Mouse (Mus musculus): ENCODE measurements around the gene Cpsf3.

The Cpsf3 gene

DNA sequence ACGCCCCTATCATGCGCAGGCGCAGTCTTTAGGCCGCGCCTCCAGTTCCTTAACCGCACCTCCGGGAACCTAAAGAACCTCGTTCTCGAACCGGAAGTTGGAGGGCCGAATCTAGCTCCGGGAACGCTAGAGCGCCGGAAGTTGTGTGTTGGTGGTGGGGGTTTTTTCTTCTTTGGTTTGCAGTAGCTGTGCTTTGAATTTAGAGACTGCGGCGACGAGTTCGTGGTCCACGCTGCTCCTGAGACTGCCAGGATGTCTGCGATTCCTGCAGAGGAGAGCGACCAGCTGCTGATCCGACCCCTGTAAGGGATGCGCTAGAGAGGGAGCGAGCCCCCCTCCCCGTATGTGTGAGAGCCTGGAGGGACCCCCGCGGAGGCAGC is 1.0 kb downstream of the Cpsf3 start, which contains the start of gene Itgb1bp1:
Gene Itgb1bp1, minus strand, starts transcription at position 42 of the 380 bp plus-strand sequence.
- H3K4me3 ChIP-seq (replicated peaks; ENCODE audit: low read length), result peak within 1 kb of the TSS; percentile 97
- TF ChIP-seq NANOG (IDR thresholded peaks at IDR 0.05; ENCODE audit: borderline replicate concordance, low read length), result no peak
- no peak for TF ChIP-seq POU5F1 (IDR thresholded peaks at IDR 0.05; ENCODE audit: borderline replicate concordance, low read length)
- TF ChIP-seq CTCF (conservative IDR thresholded peaks at IDR 0.05; ENCODE audit: low read length), result no peak
- H3K9me3 ChIP-seq (ENCODE audit: low read length), result no peaks in the 10 kb centered on the region
- H3K4me1 ChIP-seq (replicated peaks; ENCODE audit: low read depth, low read length), result peaks cover 46% of the 10 kb centered on the region
- H3K27me3 ChIP-seq (ENCODE audit: insufficient read depth, low read length), result no peaks in the 10 kb centered on the region
- H3K36me3 ChIP-seq (ENCODE audit: insufficient read depth, low read length), result peaks cover 30% of the 10 kb centered on the region

GRCm38 (mm10) chr12:21286712-21287650 is 1.8 kb downstream of the Cpsf3 start:
- no peaks in the 10 kb centered on the region for H3K27me3 ChIP-seq (ENCODE audit: insufficient read depth, low read length)
- TF ChIP-seq CTCF (conservative IDR thresholded peaks at IDR 0.05; ENCODE audit: low read length), result no peak
- TF ChIP-seq POU5F1 (IDR thresholded peaks at IDR 0.05; ENCODE audit: borderline replicate concordance, low read length), result no peak
- TF ChIP-seq NANOG (IDR thresholded peaks at IDR 0.05; ENCODE audit: borderline replicate concordance, low read length), result no peak
- no peaks in the 10 kb centered on the region for H3K9me3 ChIP-seq (ENCODE audit: low read length)
- peaks cover 46% of the 10 kb centered on the region for H3K4me1 ChIP-seq (replicated peaks; ENCODE audit: low read depth, low read length)
- peaks cover 38% of the 10 kb centered on the region for H3K36me3 ChIP-seq (ENCODE audit: insufficient read depth, low read length)
- peak overlapping the region; percentile 97 for H3K4me3 ChIP-seq (replicated peaks; ENCODE audit: low read length)

- Histone ChIP-seq H3K36me3 (ENCODE audit: insufficient read depth, low read length) (peaks cover 56% of the 10 kb centered on the region), H3K4me1 (replicated peaks; ENCODE audit: low read depth, low read length) (peaks cover 46% of the 10 kb centered on the region), H3K27me3 (ENCODE audit: insufficient read depth, low read length) (no peaks in the 10 kb centered on the region), H3K4me3 (replicated peaks; ENCODE audit: low read length) (no peak overlapping the region), H3K9me3 (ENCODE audit: low read length) (no peaks in the 10 kb centered on the region)
- TF ChIP-seq NANOG (IDR thresholded peaks at IDR 0.05; ENCODE audit: borderline replicate concordance, low read length) (no peak), CTCF (conservative IDR thresholded peaks at IDR 0.05; ENCODE audit: low read length) (no peak), POU5F1 (IDR thresholded peaks at IDR 0.05; ENCODE audit: borderline replicate concordance, low read length) (no peak)
Measured at GRCm38 (mm10) chr12:21288716-21289395, 3.7 kb downstream of the Cpsf3 start.

GRCm38 (mm10) chr12:21289651-21290050 is 4.5 kb downstream of the Cpsf3 start:
- TF ChIP-seq CTCF (conservative IDR thresholded peaks at IDR 0.05; ENCODE audit: low read length), result no peak
- 0 out of 2 replicates have a peak, but pooled peaks have one; percentile 5 for TF ChIP-seq NANOG (IDR thresholded peaks at IDR 0.05; ENCODE audit: borderline replicate concordance, low read length)
- no peak for TF ChIP-seq POU5F1 (IDR thresholded peaks at IDR 0.05; ENCODE audit: borderline replicate concordance, low read length)
- no peaks in the 10 kb centered on the region for H3K9me3 ChIP-seq (ENCODE audit: low read length)
- no peaks in the 10 kb centered on the region for H3K27me3 ChIP-seq (ENCODE audit: insufficient read depth, low read length)
- peaks cover 64% of the 10 kb centered on the region for H3K36me3 ChIP-seq (ENCODE audit: insufficient read depth, low read length)
- no peak overlapping the region for H3K4me3 ChIP-seq (replicated peaks; ENCODE audit: low read length)
- peaks cover 46% of the 10 kb centered on the region for H3K4me1 ChIP-seq (replicated peaks; ENCODE audit: low read depth, low read length)

DNA sequence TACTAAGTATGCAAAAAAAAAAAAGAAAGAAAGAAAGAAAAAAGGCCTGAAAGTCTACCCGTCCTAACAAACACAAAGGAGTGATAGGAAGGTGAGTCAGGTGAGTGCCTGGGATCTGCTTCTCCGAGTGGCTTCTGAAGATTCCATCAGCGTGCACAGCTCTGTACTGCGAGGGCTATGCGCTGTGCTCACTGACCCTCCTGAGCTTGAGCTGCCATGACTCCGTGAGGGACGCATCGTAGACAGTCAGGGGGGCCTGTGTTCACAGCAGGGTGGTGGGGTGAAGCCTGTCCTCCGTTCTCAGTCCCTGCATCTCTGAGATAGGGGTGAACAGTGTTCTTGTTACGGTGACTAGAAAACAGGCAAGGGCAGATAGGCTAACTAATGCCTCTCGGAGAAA is 13.7 kb downstream of the Cpsf3 start:
- Histone ChIP-seq H3K4me3 (replicated peaks; ENCODE audit: low read length) (no peak overlapping the region), H3K27me3 (ENCODE audit: insufficient read depth, low read length) (no peaks in the 10 kb centered on the region), H3K4me1 (replicated peaks; ENCODE audit: low read depth, low read length) (peaks cover 6% of the 10 kb centered on the region), H3K9me3 (ENCODE audit: low read length) (no peaks in the 10 kb centered on the region), H3K36me3 (ENCODE audit: insufficient read depth, low read length) (peaks cover 95% of the 10 kb centered on the region)
- TF ChIP-seq NANOG (IDR thresholded peaks at IDR 0.05; ENCODE audit: borderline replicate concordance, low read length), result no peak
- TF ChIP-seq POU5F1 (IDR thresholded peaks at IDR 0.05; ENCODE audit: borderline replicate concordance, low read length), result no peak
- TF ChIP-seq CTCF (conservative IDR thresholded peaks at IDR 0.05; ENCODE audit: low read length), result no peak

- no peak for TF ChIP-seq POU5F1 (IDR thresholded peaks at IDR 0.05; ENCODE audit: borderline replicate concordance, low read length)
- TF ChIP-seq NANOG (IDR thresholded peaks at IDR 0.05; ENCODE audit: borderline replicate concordance, low read length), result no peak
- no peak for TF ChIP-seq CTCF (conservative IDR thresholded peaks at IDR 0.05; ENCODE audit: low read length)
- Histone ChIP-seq H3K4me1 (replicated peaks; ENCODE audit: low read depth, low read length) (peaks cover 7% of the 10 kb centered on the region), H3K9me3 (ENCODE audit: low read length) (no peaks in the 10 kb centered on the region), H3K36me3 (ENCODE audit: insufficient read depth, low read length) (peaks cover 92% of the 10 kb centered on the region), H3K27me3 (ENCODE audit: insufficient read depth, low read length) (no peaks in the 10 kb centered on the region), H3K4me3 (replicated peaks; ENCODE audit: low read length) (no peak overlapping the region)
Measured at GRCm38 (mm10) chr12:21301324-21301723, 16.1 kb downstream of the Cpsf3 start.

GRCm38 (mm10) chr12:21301932-21302331 is 16.7 kb downstream of the Cpsf3 start:
- H3K4me3 ChIP-seq (replicated peaks; ENCODE audit: low read length), result no peak overlapping the region
- no peak for TF ChIP-seq NANOG (IDR thresholded peaks at IDR 0.05; ENCODE audit: borderline replicate concordance, low read length)
- no peak for TF ChIP-seq POU5F1 (IDR thresholded peaks at IDR 0.05; ENCODE audit: borderline replicate concordance, low read length)
- H3K36me3 ChIP-seq (ENCODE audit: insufficient read depth, low read length), result peaks cover 91% of the 10 kb centered on the region
- H3K27me3 ChIP-seq (ENCODE audit: insufficient read depth, low read length), result no peaks in the 10 kb centered on the region
- no peaks in the 10 kb centered on the region for H3K9me3 ChIP-seq (ENCODE audit: low read length)
- peaks cover 12% of the 10 kb centered on the region for H3K4me1 ChIP-seq (replicated peaks; ENCODE audit: low read depth, low read length)

DNA sequence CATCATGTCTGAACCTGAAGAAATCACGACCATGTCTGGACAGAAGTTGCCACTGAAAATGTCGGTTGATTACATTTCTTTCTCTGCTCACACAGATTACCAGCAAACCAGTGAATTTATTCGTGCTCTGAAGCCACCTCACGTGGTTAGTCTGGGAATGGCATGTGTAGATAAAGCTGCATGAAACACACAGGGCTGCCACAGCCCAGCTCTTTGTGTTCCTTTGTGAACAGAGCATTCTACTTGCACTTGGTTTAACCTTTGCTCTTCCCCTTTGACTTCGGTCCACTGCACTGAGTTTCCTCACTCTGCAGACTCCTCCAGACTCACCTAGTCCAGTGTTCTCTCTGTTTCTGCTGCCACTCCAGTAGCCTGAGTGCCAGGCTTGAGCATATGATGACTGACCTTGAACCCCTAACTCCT is 17.2 kb downstream of the Cpsf3 start:
- no peaks in the 10 kb centered on the region for H3K27me3 ChIP-seq (ENCODE audit: insufficient read depth, low read length)
- H3K36me3 ChIP-seq (ENCODE audit: insufficient read depth, low read length), result peaks cover 91% of the 10 kb centered on the region
- H3K9me3 ChIP-seq (ENCODE audit: low read length), result no peaks in the 10 kb centered on the region
- H3K4me3 ChIP-seq (replicated peaks; ENCODE audit: low read length), result no peak overlapping the region
- TF ChIP-seq POU5F1 (IDR thresholded peaks at IDR 0.05; ENCODE audit: borderline replicate concordance, low read length) (no peak), NANOG (IDR thresholded peaks at IDR 0.05; ENCODE audit: borderline replicate concordance, low read length) (no peak), CTCF (conservative IDR thresholded peaks at IDR 0.05; ENCODE audit: low read length) (no peak)
- peaks cover 12% of the 10 kb centered on the region for H3K4me1 ChIP-seq (replicated peaks; ENCODE audit: low read depth, low read length)
